Comparison of ENCODE assay signal across 9 mouse cellular contexts in the genomic region with DNA sequence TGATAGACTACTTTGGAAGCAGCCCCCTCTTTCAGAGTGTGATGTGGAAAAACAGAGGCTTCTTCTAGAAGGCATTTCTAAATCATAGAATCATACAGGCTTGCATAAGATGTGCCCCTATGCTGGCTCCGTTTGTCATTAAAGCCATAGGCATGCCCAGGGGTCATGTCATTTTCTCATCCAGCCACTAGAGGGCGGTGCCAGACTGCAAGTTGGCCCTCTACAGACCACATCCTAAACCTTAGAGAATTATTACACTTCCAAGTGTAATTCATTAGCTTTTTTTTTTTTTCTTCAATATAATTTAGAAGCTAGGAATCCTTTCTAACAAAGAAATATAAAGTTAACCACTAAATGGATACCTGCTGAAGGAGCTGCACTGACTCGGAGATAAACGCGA. TPM values are rescaled to one million over a fixed set of nuclear protein-coding genes. Genes with fewer than 3 reads are reported as not detected.
DNase-seq lines count a peak whose midpoint lies in the region; ATAC-seq and TF ChIP-seq lines count a peak whose summit lies in the region.
"Had no signal": no experiment of that assay in that cellular context is flagged by ENCODE, and none has a peak within 500 bp of the region (broad histone marks: within the 10 kb centered on the region; RNA-seq: fewer than 3 reads in every experiment).

No protein-coding gene starts in this region.

- no peak overlapping the region for H3K4me2 ChIP-seq in liver, postnatal 0 days (ENCODE audit: low read depth, low read length)

- H3K36me3 ChIP-seq in E14TG2a.4 (ENCODE audit: insufficient read depth, low read length): no peaks in the 10 kb centered on the region
- no peaks in the 10 kb centered on the region for H3K36me3 ChIP-seq in liver, postnatal 0 days (replicated peaks; ENCODE audit: insufficient read depth, low read length)

- no peak overlapping the region for H3K4me3 ChIP-seq in E14TG2a.4 (replicated peaks; ENCODE audit: low read length)
- no peak overlapping the region for H3K4me3 ChIP-seq in liver, postnatal 0 days (ENCODE audit: low read depth, low read length)

- WGBS in liver, postnatal 0 days (ENCODE audit: insufficient replicate concordance): 47% methylated on average over 5 of the region's 5 CpGs

- no peak for TF ChIP-seq EP300 in liver, postnatal 0 days (IDR thresholded peaks at IDR 0.05; ENCODE audit: low read depth)

- ATAC-seq in liver, postnatal 0 days: no peak

- H3K4me1 ChIP-seq in E14TG2a.4 (replicated peaks; ENCODE audit: low read depth, low read length): peaks cover 7% of the 10 kb centered on the region; the same call in 1 of the 2 replicates
- H3K4me1 ChIP-seq in liver, postnatal 0 days (ENCODE audit: insufficient read depth): no peaks in the 10 kb centered on the region

- H3K9me3 ChIP-seq in E14TG2a.4 (ENCODE audit: low read length): no peaks in the 10 kb centered on the region
- no peaks in the 10 kb centered on the region for H3K9me3 ChIP-seq in liver, postnatal 0 days (ENCODE audit: low read length)

- H3K9ac ChIP-seq in liver, postnatal 0 days (replicated peaks): no peak overlapping the region

- peak; percentile 31 for DNase-seq in adrenal gland, adult 8-10 months
- DNase-seq in embryo, embryonic 11.5 days (ENCODE audit: low read depth, low spot score): peak; percentile 56
- peak; percentile 51 for DNase-seq in heart, adult 8-10 months (ENCODE audit: low spot score)
- DNase-seq in kidney, postnatal 14 days: peak; percentile 75
- peak; percentile 71 for DNase-seq in liver, postnatal 0 days
- peak; percentile 81 for DNase-seq in retina, postnatal 1 day
- peak; percentile 70 for DNase-seq in urinary bladder, postnatal 25 days (ENCODE audit: low spot score)

- no peak overlapping the region for H3K27ac ChIP-seq in liver, postnatal 0 days (ENCODE audit: low read depth)

- TF ChIP-seq CTCF in E14TG2a.4 (conservative IDR thresholded peaks at IDR 0.05; ENCODE audit: low read length): peak; percentile 91
- TF ChIP-seq CTCF in liver, postnatal 0 days (IDR thresholded peaks at IDR 0.05; ENCODE audit: low read depth): peak; percentile 91

- peaks cover 30% of the 10 kb centered on the region for H3K27me3 ChIP-seq in E14TG2a.4 (ENCODE audit: insufficient read depth, low read length)
- H3K27me3 ChIP-seq in liver, postnatal 0 days (ENCODE audit: insufficient read depth, low read length): 0 out of 2 replicates have a peak, but pooled peaks cover 8% of the 10 kb centered on the region

RNA-seq across cellular contexts. Expression of gene Gm10428, which starts 8.8 kb away (rescaled TPM):
- not detected for total RNA-seq in adrenal gland, adult 8-10 months (2022)
- total RNA-seq in heart, adult 8-10 months (2022): not detected
- polyA plus RNA-seq in liver, postnatal 0 days (2015; fragmentation: Nextera tagmentation; extraction: Ambion mirVana): not detected in 2 replicates
- polyA plus RNA-seq: heart, embryonic 14.5 days had no signal

RNA-seq across cellular contexts. Expression of gene Zfp287, which starts 12.4 kb away (rescaled TPM):
- 1 to 10 TPM; 4.5 to 9.8 (median 6.8) TPM for total RNA-seq in adrenal gland, adult 8-10 months (2022)
- 1 to 10 TPM; 2.4 to 3.3 (median 2.9) TPM for total RNA-seq in heart, adult 8-10 months (2022)
- polyA plus RNA-seq in liver, postnatal 0 days (2015; fragmentation: Nextera tagmentation; extraction: Ambion mirVana): 0.27 and 0.35 TPM in 2 replicates

RNA-seq across cellular contexts. Expression of gene Zfp286, which starts 45.2 kb away (rescaled TPM):
- total RNA-seq in adrenal gland, adult 8-10 months (2022): 1 to 10 TPM; 2.9 to 4.8 (median 4.3) TPM
- total RNA-seq in heart, adult 8-10 months (2022): 1 to 10 TPM in 1 of 4 experiments, under 1 TPM in 3; 0.41 to 1.8 (median 0.72) TPM
- 0.39 and 0.69 TPM in 2 replicates for polyA plus RNA-seq in liver, postnatal 0 days (2015; fragmentation: Nextera tagmentation; extraction: Ambion mirVana)

Comparison
In these comparisons a context has a peak if more than half of its experiments do, and no peak if none do; other contexts are left out.
1. DNase-seq: peak in every context shown above with its lines; median percentile 81 in retina, postnatal 1 day; 75 in kidney, postnatal 14 days; 71 in liver, postnatal 0 days; 70 in urinary bladder, postnatal 25 days; 56 in embryo, embryonic 11.5 days; 51 in heart, adult 8-10 months; 31 in adrenal gland, adult 8-10 months.